Mouse (Mus musculus): ENCODE results near the gene Stk10.

DNA sequence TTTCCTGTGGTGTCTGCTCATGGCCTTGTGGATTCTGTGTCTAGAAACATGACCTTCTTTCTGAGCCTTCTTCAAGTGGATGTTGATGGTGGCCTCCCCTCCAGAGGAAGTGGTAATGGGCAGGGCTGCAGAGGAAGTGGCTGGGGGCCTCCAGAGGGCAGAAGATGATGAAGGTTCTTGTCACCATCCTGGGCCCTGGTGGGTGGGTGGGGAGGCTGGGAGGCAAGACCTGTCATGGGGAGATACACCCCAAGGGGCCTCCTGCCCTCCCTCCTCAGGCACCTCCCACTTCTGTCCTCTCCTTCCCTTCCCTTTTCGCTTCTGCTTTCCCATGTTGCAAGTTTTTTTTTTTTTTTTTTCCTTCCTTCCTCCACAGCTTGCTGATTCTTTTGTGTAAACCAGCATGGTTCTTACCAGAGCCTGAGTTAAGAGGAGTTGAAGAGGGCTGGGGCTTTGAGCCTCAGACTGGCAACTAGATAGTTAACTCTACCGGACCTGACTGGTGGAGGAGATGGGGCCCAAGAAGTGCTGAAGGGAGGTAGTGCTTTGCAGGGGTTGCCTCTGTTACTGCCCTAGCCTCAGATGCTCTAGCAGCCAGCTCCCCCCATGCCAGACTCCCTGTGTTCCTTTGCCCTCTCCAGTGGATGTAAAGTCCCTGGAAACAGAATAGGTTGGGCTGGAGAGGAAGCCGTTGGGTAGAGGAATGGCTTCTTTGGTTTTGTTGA lies 9.7 kb downstream of the Stk10 start:
- no peak for TF ChIP-seq CTCF (IDR thresholded peaks at IDR 0.05; ENCODE audit: extremely low read depth, insufficient read depth, low read length)
- TF ChIP-seq POLR2A (IDR thresholded peaks at IDR 0.05; ENCODE audit: extremely low read depth, insufficient read depth, low read length): no peak
